Mouse (Mus musculus) erythroid progenitor cell, adult 5-6 weeks (primary cell): ENCODE measurements around the gene Slc7a6. TPM values are rescaled to one million over a fixed set of nuclear protein-coding genes. Genes with fewer than 3 reads are reported as not detected.

Experiments
- ATAC-seq: replicated peaks from 2 replicates; pipeline ENCODE4 v1.8.0; 2016; ENCODE audit warnings: moderate number of reproducible peaks, mild to moderate bottlenecking, moderate TSS enrichment, inconsistent platforms; ENCODE audit not compliant: poor library complexity, low FRiP score, severe bottlenecking
- total RNA-seq, 2 experiments: library from RNA; stranded (forward) in 1 of 2; stranded (reverse) in 1 of 2; fragments of 150-400 nt in 1 of 2; fragments of 186-747, 209-891 nt in 1 of 2; gene quantifications; 2 replicates each; pipeline versions ENCODE4 v1.2.3 to v1.2.4; 2015 to 2017; ENCODE audit warnings: low replicate concordance in 2 of 2

Gene Slc7a6
- total RNA-seq, 2 experiments from 2014 or later, result 2.0 to 3.4 TPM

GRCm38 (mm10) chr8:106137906-106138477, 30.7 kb upstream of the Slc7a6 start:
- no peak for ATAC-seq

GRCm38 (mm10) chr8:106138616-106139015, 30.0 kb upstream of the Slc7a6 start:
- ATAC-seq, result no peak

GRCm38 (mm10) chr8:106140191-106140590, 28.5 kb upstream of the Slc7a6 start:
- ATAC-seq, result no peak

- ATAC-seq, result peak; percentile 78
Observed at GRCm38 (mm10) chr8:106140769-106141168, 27.9 kb upstream of the Slc7a6 start.

GRCm38 (mm10) chr8:106145331-106145730, 23.3 kb upstream of the Slc7a6 start:
- no peak for ATAC-seq

GRCm38 (mm10) chr8:106146014-106146413, 22.6 kb upstream of the Slc7a6 start:
- no peak for ATAC-seq

GRCm38 (mm10) chr8:106147868-106148565, 20.6 kb upstream of the Slc7a6 start:
- ATAC-seq, result no peak

GRCm38 (mm10) chr8:106149025-106149424, 19.6 kb upstream of the Slc7a6 start:
- no peak for ATAC-seq

GRCm38 (mm10) chr8:106149801-106150652, 18.6 kb upstream of the Slc7a6 start, which contains the start of gene Pla2g15:
Pla2g15 (plus strand) TSS chr8:106150399.
- ATAC-seq, result peak; percentile 99

- ATAC-seq, result no peak; the same call in 1 of the 2 replicates
Observed at GRCm38 (mm10) chr8:106150653-106151000, 18.0 kb upstream of the Slc7a6 start.

- ATAC-seq, result no peak
Observed at GRCm38 (mm10) chr8:106151041-106151440, 17.6 kb upstream of the Slc7a6 start.

GRCm38 (mm10) chr8:106152876-106153275, 15.8 kb upstream of the Slc7a6 start:
- ATAC-seq, result no peak

GRCm38 (mm10) chr8:106157419-106157818, 11.2 kb upstream of the Slc7a6 start:
- no peak for ATAC-seq

GRCm38 (mm10) chr8:106158381-106158780, 10.3 kb upstream of the Slc7a6 start:
- no peak for ATAC-seq

- no peak for ATAC-seq
Observed at GRCm38 (mm10) chr8:106159876-106160275, 8.8 kb upstream of the Slc7a6 start.

GRCm38 (mm10) chr8:106163251-106163650, 5.4 kb upstream of the Slc7a6 start:
- ATAC-seq, result no peak

- ATAC-seq, result peak; percentile 58; the same call in 1 of the 2 replicates
Observed at GRCm38 (mm10) chr8:106165460-106165859, 3.2 kb upstream of the Slc7a6 start.

GRCm38 (mm10) chr8:106169017-106169933, 618 bp downstream of the Slc7a6 start:
- ATAC-seq, result no peak

GRCm38 (mm10) chr8:106169934-106170480, 1.4 kb downstream of the Slc7a6 start:
- no peak for ATAC-seq
